Mouse (Mus musculus): ENCODE measurements at regions not wholly inside any gene's neighbourhood (a gene's known extent, or its start where the extent isn't known, plus 50 kb on each side); places are given as distances from the start of the nearest gene placed in this dataset.

DNA sequence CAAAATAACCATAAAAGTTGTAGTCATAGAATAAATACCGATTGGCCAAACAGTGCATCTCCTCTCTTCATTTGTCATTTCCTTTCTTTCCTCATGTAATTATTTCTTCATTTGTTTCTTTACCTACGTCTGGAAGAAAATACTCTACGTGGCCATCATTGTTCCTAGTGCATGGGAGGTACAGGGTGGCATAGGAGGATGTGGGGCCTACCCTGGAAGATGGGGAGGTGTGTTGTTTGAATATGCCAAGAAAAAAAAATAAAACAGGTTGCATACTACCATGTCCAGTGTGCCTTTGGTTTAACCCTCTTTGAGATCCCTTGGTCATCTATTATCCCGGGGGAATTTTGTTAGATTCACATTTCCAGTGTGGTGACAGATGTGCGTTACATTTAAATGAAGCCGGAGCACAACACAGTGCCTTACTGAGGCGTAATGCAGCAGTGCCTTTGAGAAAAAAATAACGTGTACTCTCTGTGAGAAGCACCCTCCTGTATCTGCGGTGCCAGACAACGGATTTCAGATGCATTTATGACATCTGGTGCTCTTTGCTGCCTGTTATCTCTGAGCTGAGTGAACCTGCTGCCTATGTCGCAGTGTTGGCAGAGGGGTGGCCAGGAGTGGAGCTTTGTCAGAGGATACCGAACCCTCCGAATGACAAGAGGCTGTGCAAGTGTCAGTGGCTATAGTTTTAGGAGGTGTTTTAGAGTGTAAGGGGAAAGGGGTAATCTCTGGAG lies 169.4 kb upstream of the Dmrta1 start:
- ATAC-seq (ENCODE audit: low read depth) = no peak
- H3K27me3 ChIP-seq (replicated peaks; ENCODE audit: control insufficient read depth, insufficient read depth, low read length) = no peaks in the 10 kb centered on the region
- WGBS = 83% methylated on average over 13 of the region's 13 CpGs
- no peak overlapping the region for H3K4me3 ChIP-seq (ENCODE audit: low read depth, low read length)
- no peaks in the 10 kb centered on the region for H3K4me1 ChIP-seq (ENCODE audit: control insufficient read depth, insufficient read depth, low read length)
- no peaks in the 10 kb centered on the region for H3K9me3 ChIP-seq (ENCODE audit: control insufficient read depth, low read length)
- H3K9ac ChIP-seq (ENCODE audit: low read depth, low read length) = no peak overlapping the region
- H3K27ac ChIP-seq (replicated peaks; ENCODE audit: low read depth, low read length) = no peak overlapping the region
- H3K36me3 ChIP-seq (ENCODE audit: control insufficient read depth, insufficient read depth, low read length) = no peaks in the 10 kb centered on the region
- no peak for DNase-seq (ENCODE audit: low spot score)
- no peak overlapping the region for H3K4me2 ChIP-seq (ENCODE audit: low read depth, low read length)

DNA sequence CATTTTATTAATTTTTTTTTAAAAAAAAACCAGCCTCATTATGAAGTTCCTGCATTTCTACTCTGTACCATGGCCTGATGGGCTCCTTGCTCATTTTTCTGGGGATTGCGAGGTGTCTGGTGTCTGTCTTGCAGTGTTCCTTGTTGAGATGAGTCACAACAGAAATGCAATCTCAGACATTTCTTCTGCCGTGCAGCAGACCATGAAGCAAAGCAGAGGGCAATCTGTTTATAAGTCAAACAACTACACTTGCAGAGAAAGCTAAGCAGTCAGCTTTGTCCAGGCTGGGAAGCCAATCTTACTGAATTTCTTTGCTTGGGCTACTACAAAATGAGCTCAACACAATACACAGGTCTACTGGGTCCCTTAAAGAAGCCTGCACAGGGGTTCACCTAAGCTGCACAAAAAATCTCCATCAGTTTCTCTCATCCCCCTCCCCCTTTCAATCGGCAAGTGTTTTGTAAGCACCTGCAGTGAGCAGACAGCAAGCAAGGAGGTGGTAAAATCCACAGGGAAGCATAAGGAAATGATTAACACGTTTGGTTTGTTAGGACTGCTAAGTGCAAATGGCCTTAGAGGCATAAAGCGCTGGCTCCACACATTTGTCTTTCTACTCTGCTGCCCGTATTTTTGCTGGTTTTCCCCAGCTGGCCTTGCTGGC lies 171.0 kb upstream of the Dmrta1 start:
- no peak for ATAC-seq (ENCODE audit: low read depth)

DNA sequence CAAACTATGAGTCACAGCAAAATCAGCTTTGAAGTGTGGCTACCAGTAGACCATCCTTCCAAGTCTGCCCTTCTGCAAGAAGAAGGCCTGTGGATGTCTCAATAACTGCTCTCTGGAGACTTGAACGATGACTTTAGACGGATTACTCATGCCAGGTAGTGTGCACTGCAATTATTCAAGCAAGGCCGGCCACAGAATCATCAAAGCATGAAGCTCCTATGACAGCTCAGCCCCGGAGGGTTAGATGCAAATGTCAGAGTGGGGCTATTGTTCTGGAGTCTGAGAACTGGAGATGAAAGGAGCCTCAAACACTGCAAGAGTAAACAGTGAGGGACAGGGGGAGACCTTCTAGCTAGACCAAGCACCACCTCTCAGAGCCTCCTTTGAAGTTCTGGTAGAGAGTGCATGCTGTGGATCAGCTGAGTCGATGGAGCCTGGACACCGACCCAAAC lies 173.8 kb upstream of the Dmrta1 start:
- no peaks in the 10 kb centered on the region for H3K36me3 ChIP-seq (ENCODE audit: control insufficient read depth, insufficient read depth, low read length)
- H3K27me3 ChIP-seq (replicated peaks; ENCODE audit: control insufficient read depth, insufficient read depth, low read length) = no peaks in the 10 kb centered on the region
- ATAC-seq (ENCODE audit: low read depth) (no peak), DNase-seq (ENCODE audit: low spot score) (peak; percentile 34)
- H3K9me3 ChIP-seq (ENCODE audit: control insufficient read depth, low read length) = no peaks in the 10 kb centered on the region
- no peak overlapping the region for H3K4me3 ChIP-seq (ENCODE audit: low read depth, low read length)
- no peak overlapping the region for H3K9ac ChIP-seq (ENCODE audit: low read depth, low read length)
- no peak overlapping the region for H3K27ac ChIP-seq (replicated peaks; ENCODE audit: low read depth, low read length)
- no peak overlapping the region for H3K4me2 ChIP-seq (ENCODE audit: low read depth, low read length)
- WGBS = 18% methylated on average over 6 of the region's 6 CpGs
- H3K4me1 ChIP-seq (ENCODE audit: control insufficient read depth, insufficient read depth, low read length) = no peaks in the 10 kb centered on the region

More for the DNA sequence above, 171.0 kb upstream of the Dmrta1 start:
- H3K27ac ChIP-seq (replicated peaks; ENCODE audit: low read depth, low read length) = no peak overlapping the region
- no peaks in the 10 kb centered on the region for H3K9me3 ChIP-seq (ENCODE audit: control insufficient read depth, low read length)
- no peaks in the 10 kb centered on the region for H3K27me3 ChIP-seq (replicated peaks; ENCODE audit: control insufficient read depth, insufficient read depth, low read length)
- H3K9ac ChIP-seq (ENCODE audit: low read depth, low read length) = no peak overlapping the region
- H3K4me2 ChIP-seq (ENCODE audit: low read depth, low read length) = no peak overlapping the region
- no peak for DNase-seq (ENCODE audit: low spot score)
- WGBS = 33% methylated on average over 6 of the region's 6 CpGs
- H3K4me3 ChIP-seq (ENCODE audit: low read depth, low read length) = no peak overlapping the region
- H3K36me3 ChIP-seq (ENCODE audit: control insufficient read depth, insufficient read depth, low read length) = no peaks in the 10 kb centered on the region
- H3K4me1 ChIP-seq (ENCODE audit: control insufficient read depth, insufficient read depth, low read length) = no peaks in the 10 kb centered on the region

DNA sequence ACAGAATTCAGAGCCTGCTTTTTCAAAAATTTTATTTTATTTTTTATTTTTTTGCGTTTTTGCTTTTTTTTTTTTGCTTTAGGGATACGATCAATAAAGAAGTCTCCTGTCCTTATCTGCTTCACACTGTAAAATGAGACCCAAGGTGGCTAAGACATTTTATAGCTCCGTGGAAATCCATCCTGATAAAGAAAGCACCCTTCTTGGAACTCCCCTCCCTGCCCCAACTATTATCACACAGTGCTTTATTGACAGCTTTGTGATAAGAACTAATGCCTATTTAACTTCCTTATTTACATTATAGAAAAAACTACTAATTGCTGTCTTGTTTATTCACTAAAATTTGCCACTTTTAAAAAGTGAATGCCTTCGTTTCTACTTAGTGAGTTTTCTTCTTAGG lies 179.0 kb upstream of the Dmrta1 start:
- no peaks in the 10 kb centered on the region for H3K9me3 ChIP-seq (ENCODE audit: control insufficient read depth, low read length)
- H3K4me2 ChIP-seq (ENCODE audit: low read depth, low read length) = no peak overlapping the region
- no peaks in the 10 kb centered on the region for H3K36me3 ChIP-seq (ENCODE audit: control insufficient read depth, insufficient read depth, low read length)
- H3K4me1 ChIP-seq (ENCODE audit: control insufficient read depth, insufficient read depth, low read length) = no peaks in the 10 kb centered on the region
- DNase-seq (ENCODE audit: low spot score) = no peak
- no peak for ATAC-seq (ENCODE audit: low read depth)
- H3K27ac ChIP-seq (replicated peaks; ENCODE audit: low read depth, low read length) = no peak overlapping the region
- H3K9ac ChIP-seq (ENCODE audit: low read depth, low read length) = no peak overlapping the region
- H3K4me3 ChIP-seq (ENCODE audit: low read depth, low read length) = no peak overlapping the region
- 74% methylated on average over 4 of the region's 4 CpGs for WGBS
- no peaks in the 10 kb centered on the region for H3K27me3 ChIP-seq (replicated peaks; ENCODE audit: control insufficient read depth, insufficient read depth, low read length)

DNA sequence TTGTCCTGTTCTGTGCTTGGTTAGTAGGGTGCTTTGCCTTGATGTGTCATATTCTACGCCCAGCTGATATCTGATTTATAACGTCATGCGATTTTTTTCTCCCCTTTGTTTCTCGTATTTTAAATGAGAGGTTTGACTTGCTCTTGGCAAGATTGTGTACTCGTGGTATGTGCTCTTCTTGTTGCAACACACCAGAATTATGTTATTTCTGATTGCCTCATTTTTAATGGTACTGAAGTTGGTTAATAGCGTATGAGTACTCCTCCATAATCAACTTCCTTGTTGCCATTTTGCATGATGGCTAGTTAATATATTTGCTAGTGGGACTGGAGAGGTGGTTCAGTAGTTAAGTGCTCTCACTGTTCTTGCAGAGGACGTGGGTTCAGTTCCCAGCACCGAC lies 180.1 kb upstream of the Cdkn2b start:
- 89% methylated on average over 8 of the region's 8 CpGs for WGBS
- H3K4me3 ChIP-seq (ENCODE audit: low read depth, low read length) = no peak overlapping the region
- no peaks in the 10 kb centered on the region for H3K9me3 ChIP-seq (ENCODE audit: control insufficient read depth, low read length)
- ATAC-seq (ENCODE audit: low read depth) = no peak
- H3K27ac ChIP-seq (replicated peaks; ENCODE audit: low read depth, low read length) = no peak overlapping the region
- H3K9ac ChIP-seq (ENCODE audit: low read depth, low read length) = no peak overlapping the region
- no peaks in the 10 kb centered on the region for H3K27me3 ChIP-seq (replicated peaks; ENCODE audit: control insufficient read depth, insufficient read depth, low read length)
- no peak overlapping the region for H3K4me2 ChIP-seq (ENCODE audit: low read depth, low read length)
- no peaks in the 10 kb centered on the region for H3K4me1 ChIP-seq (ENCODE audit: control insufficient read depth, insufficient read depth, low read length)
- DNase-seq (ENCODE audit: low spot score) = no peak
- no peaks in the 10 kb centered on the region for H3K36me3 ChIP-seq (ENCODE audit: control insufficient read depth, insufficient read depth, low read length)

DNA sequence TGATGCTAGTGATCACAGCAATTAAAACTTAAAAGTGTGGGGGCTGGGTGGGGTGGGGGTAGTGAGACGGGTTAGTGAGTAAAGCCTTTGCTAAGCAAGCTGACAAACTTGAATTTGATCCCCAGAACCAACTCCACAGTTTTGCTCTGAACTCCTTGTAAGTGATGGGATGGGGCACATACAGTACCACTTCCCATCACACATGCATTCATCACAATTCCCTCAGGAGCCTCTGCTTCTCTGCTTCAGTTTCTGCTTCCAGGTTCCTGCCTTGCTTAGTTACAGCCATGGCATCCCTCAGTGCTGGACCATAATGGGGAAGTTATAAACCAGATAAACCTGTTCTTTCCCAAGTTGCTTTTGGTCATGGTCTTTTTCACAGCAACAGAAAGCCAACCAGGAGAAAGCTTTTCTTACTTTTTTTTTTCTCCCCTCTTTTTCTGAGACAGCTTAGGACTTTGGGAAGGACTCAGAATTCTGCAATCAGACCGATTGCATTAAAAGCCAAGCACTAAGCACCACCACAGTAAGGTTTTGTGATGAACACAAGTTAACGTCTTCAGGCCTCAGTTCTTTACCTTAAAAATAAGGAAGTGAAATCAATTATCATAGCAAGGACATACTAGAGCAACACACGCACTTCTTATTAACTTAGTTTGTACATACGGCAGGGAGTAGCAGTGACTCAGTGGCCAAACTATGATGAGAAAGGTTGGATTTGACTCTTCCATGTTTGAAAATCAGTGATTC lies 176.8 kb upstream of the Cdkn2b start:
- no peak overlapping the region for H3K4me2 ChIP-seq (ENCODE audit: low read depth, low read length)
- WGBS = 75% methylated on average over 5 of the region's 5 CpGs
- H3K4me1 ChIP-seq (ENCODE audit: control insufficient read depth, insufficient read depth, low read length) = no peaks in the 10 kb centered on the region
- H3K36me3 ChIP-seq (ENCODE audit: control insufficient read depth, insufficient read depth, low read length) = no peaks in the 10 kb centered on the region
- H3K27me3 ChIP-seq (replicated peaks; ENCODE audit: control insufficient read depth, insufficient read depth, low read length) = no peaks in the 10 kb centered on the region
- DNase-seq (ENCODE audit: low spot score) (no peak), ATAC-seq (ENCODE audit: low read depth) (no peak)
- H3K4me3 ChIP-seq (ENCODE audit: low read depth, low read length) = no peak overlapping the region
- no peak overlapping the region for H3K27ac ChIP-seq (replicated peaks; ENCODE audit: low read depth, low read length)
- H3K9me3 ChIP-seq (ENCODE audit: control insufficient read depth, low read length) = no peaks in the 10 kb centered on the region
- no peak overlapping the region for H3K9ac ChIP-seq (ENCODE audit: low read depth, low read length)

DNA sequence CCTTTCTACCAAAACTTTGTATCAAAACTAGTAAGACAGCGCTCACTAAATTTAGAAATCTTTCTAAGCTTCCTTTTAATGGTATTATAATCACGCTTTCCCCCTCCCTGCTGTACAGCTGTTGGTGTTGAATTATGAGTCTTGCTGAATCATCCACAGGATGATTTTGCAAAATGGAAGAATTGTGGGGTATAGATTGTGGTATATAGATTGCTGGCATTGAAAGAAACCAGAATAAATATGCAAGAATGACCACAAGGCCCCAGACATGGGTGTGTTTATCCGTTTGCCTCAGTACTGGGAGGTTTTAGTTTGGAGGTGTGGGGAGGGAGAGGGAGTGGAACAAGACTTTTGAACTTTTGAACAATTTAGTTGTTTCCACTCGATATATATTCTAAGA lies 176.1 kb upstream of the Cdkn2b start:
- no peaks in the 10 kb centered on the region for H3K36me3 ChIP-seq (ENCODE audit: control insufficient read depth, insufficient read depth, low read length)
- H3K27me3 ChIP-seq (replicated peaks; ENCODE audit: control insufficient read depth, insufficient read depth, low read length) = no peaks in the 10 kb centered on the region
- H3K4me3 ChIP-seq (ENCODE audit: low read depth, low read length) = no peak overlapping the region
- ATAC-seq (ENCODE audit: low read depth) (no peak), DNase-seq (ENCODE audit: low spot score) (peak; percentile 26)
- no peaks in the 10 kb centered on the region for H3K9me3 ChIP-seq (ENCODE audit: control insufficient read depth, low read length)
- no peaks in the 10 kb centered on the region for H3K4me1 ChIP-seq (ENCODE audit: control insufficient read depth, insufficient read depth, low read length)
- no peak overlapping the region for H3K9ac ChIP-seq (ENCODE audit: low read depth, low read length)
- whole genome bisulfite sequencing = 75% methylated on average over 4 of the region's 4 CpGs
- H3K27ac ChIP-seq (replicated peaks; ENCODE audit: low read depth, low read length) = no peak overlapping the region
- no peak overlapping the region for H3K4me2 ChIP-seq (ENCODE audit: low read depth, low read length)

DNA sequence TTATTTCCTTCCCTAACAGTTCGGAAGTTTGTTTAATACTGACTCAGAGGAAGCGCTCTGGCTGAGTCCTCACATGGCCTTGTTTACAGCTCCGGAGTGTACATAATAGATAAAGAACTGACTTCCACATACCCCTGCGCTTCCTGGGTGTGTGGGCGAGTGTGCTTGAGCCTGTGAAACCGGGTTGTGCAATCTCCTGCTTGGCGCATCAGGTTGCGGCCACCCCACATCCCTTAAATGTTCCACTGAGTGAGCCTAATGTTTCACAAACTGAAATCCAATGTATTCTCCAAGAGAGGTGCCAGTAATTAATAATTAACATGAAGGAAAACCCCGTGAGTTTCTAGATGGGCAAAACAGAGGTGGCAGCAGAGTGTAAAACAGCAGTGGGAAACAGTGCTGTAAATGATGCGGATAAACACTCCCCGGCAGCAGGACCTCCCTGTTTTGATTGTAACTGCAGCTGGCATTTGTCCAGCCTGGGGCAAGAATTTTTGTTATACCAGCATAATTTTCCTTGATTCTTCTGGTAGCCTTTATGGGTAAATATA lies 175.2 kb upstream of the Cdkn2b start:
- H3K36me3 ChIP-seq (ENCODE audit: control insufficient read depth, insufficient read depth, low read length) = no peaks in the 10 kb centered on the region
- no peaks in the 10 kb centered on the region for H3K9me3 ChIP-seq (ENCODE audit: control insufficient read depth, low read length)
- 50% methylated on average over 11 of the region's 11 CpGs for WGBS
- no peaks in the 10 kb centered on the region for H3K4me1 ChIP-seq (ENCODE audit: control insufficient read depth, insufficient read depth, low read length)
- H3K27ac ChIP-seq (replicated peaks; ENCODE audit: low read depth, low read length) = no peak overlapping the region
- ATAC-seq (ENCODE audit: low read depth) = no peak
- H3K4me2 ChIP-seq (ENCODE audit: low read depth, low read length) = no peak overlapping the region
- H3K27me3 ChIP-seq (replicated peaks; ENCODE audit: control insufficient read depth, insufficient read depth, low read length) = no peaks in the 10 kb centered on the region
- DNase-seq (ENCODE audit: low spot score) = no peak
- H3K9ac ChIP-seq (ENCODE audit: low read depth, low read length) = no peak overlapping the region
- H3K4me3 ChIP-seq (ENCODE audit: low read depth, low read length) = no peak overlapping the region
